Mouse (Mus musculus) CH12.LX (cell line): ENCODE results near the gene Mme.

Experiments
- CTCF ChIP-seq, 2 experiments: IDR thresholded peaks in 1 of 2; conservative IDR thresholded peaks in 1 of 2; 2 replicates each; pipeline ENCODE4 v1.5.1; 2011 to 2012; ENCODE audit warnings: low read depth in 2 of 2, low read length in 2 of 2, improper control_type of control experiment in 1 of 2, inconsistent platforms in 1 of 2, mild to moderate bottlenecking in 1 of 2, moderate library complexity in 1 of 2
- KAT2A ChIP-seq: IDR thresholded peaks from 2 replicates; pipeline ENCODE4 v1.6.1; 2012; ENCODE audit warnings: low read length, improper control_type of control experiment, inconsistent platforms; ENCODE audit not compliant: insufficient replicate concordance
- NRF1 ChIP-seq: IDR thresholded peaks from 2 replicates; pipeline ENCODE4 v1.6.1; 2014; ENCODE audit warnings: low read depth, mild to moderate bottlenecking, inconsistent platforms, low read length, improper control_type of control experiment, moderate library complexity
- POLR2A ChIP-seq: IDR thresholded peaks from 2 replicates; pipeline ENCODE4 v1.6.1; 2011; ENCODE audit warnings: low read depth, mild to moderate bottlenecking, improper control_type of control experiment, low read length
- RAD21 ChIP-seq: IDR thresholded peaks from 2 replicates; pipeline ENCODE4 v1.6.1; 2011; ENCODE audit warnings: low read depth, mild to moderate bottlenecking, low read length, improper control_type of control experiment, moderate library complexity
- RCOR1 ChIP-seq: conservative IDR thresholded peaks from 2 replicates; pipeline ENCODE4 v1.6.1; 2012; ENCODE audit warnings: low read depth, mild to moderate bottlenecking, inconsistent platforms, low read length, improper control_type of control experiment

GRCm38 (mm10) chr3:63390774-63391173 lies 149.4 kb downstream of the Mme start:
- TF ChIP-seq KAT2A (no peak), CTCF (conservative IDR thresholded peaks at IDR 0.05 in 1 of 2, IDR thresholded peaks at IDR 0.05 in 1 of 2; ENCODE audit: low read depth in 2 of 2, low read length in 2 of 2) (no peak), RAD21 (no peak), POLR2A (no peak), RCOR1 (no peak), NRF1 (no peak)
